Mouse (Mus musculus) heart, adult 2 months (tissue): ENCODE measurements around the gene Hpca.
A peak's percentile ranks its signal among the peaks of the same experiment; 100 is the strongest.

Experiments used
- CTCF ChIP-seq: fragments of 200-600 bp; IDR thresholded peaks from 2 replicates; pipeline ENCODE4 v1.8.1; 2022; ENCODE audit warnings: antibody characterized with exemption, mild to moderate bottlenecking, moderate library complexity
- EP300 ChIP-seq: fragments of 200-500 bp; IDR thresholded peaks from 2 replicates; pipeline ENCODE4 v1.6.1; 2011; ENCODE audit warnings: low read depth, low read length, control low read depth; ENCODE audit not compliant: insufficient read depth
- POLR2A ChIP-seq: fragments of 200-500 bp; IDR thresholded peaks from 2 replicates; pipeline ENCODE4 v1.6.1; 2011; ENCODE audit warnings: mild to moderate bottlenecking, low read depth, low read length, control low read depth; ENCODE audit not compliant: insufficient read depth

GRCm38 (mm10) chr4:129082379-129083115 lies 39.3 kb downstream of the Hpca start:
- no peak for TF ChIP-seq POLR2A
- TF ChIP-seq CTCF: peak; percentile 85
- peak; percentile 83 for TF ChIP-seq EP300
